Mouse (Mus musculus) testis, adult 2 months (tissue): ENCODE results near the gene Tbl1x. TPM values are rescaled to one million over a fixed set of nuclear protein-coding genes. Genes with fewer than 3 reads are reported as not detected.

Source experiments
- H3K27ac ChIP-seq: fragments of 200-500 bp; 2 replicates; pipeline ENCODE4 v1.5.1; 2012; ENCODE audit warnings: low read depth, low read length; ENCODE audit not compliant: control insufficient read depth, insufficient read depth
- H3K27me3 ChIP-seq: fragments of 200-500 bp; 2 replicates; pipeline ENCODE4 v1.6.1; 2012; ENCODE audit warnings: mild to moderate bottlenecking, low read length, moderate library complexity; ENCODE audit not compliant: control insufficient read depth, insufficient read depth
- H3K36me3 ChIP-seq: fragments of 200-500 bp; 2 replicates; pipeline ENCODE4 v1.6.1; 2012; ENCODE audit warnings: mild to moderate bottlenecking, low read length; ENCODE audit not compliant: control insufficient read depth, insufficient read depth
- H3K4me1 ChIP-seq: fragments of 200-500 bp; 2 replicates; pipeline ENCODE4 v1.6.1; 2012; ENCODE audit warnings: low read length; ENCODE audit not compliant: control insufficient read depth, insufficient read depth
- H3K4me3 ChIP-seq: fragments of 200-500 bp; 2 replicates; pipeline ENCODE4 v1.5.1; 2012; ENCODE audit warnings: low read depth, mild to moderate bottlenecking, low read length, moderate library complexity, mixed read lengths; ENCODE audit not compliant: control insufficient read depth
- CTCF ChIP-seq: fragments of 200-500 bp; IDR thresholded peaks from 2 replicates; pipeline ENCODE4 v1.5.1; 2012; ENCODE audit warnings: low read depth, mild to moderate bottlenecking, inconsistent platforms, low read length, moderate library complexity; ENCODE audit not compliant: control insufficient read depth, insufficient read depth, insufficient replicate concordance
- POLR2A ChIP-seq: fragments of 200-500 bp; IDR thresholded peaks from 2 replicates; pipeline ENCODE4 v1.6.1; 2012; ENCODE audit warnings: low read depth, mild to moderate bottlenecking, inconsistent platforms, low read length, moderate library complexity; ENCODE audit not compliant: control insufficient read depth
- polyA plus RNA-seq: library from polyadenylated mRNA; depleted of rRNA; stranded (reverse); fragments of >200 nt; gene quantifications from 2 replicates; pipeline ENCODE4 v1.2.3, GENCODE M21; 2012

The Tbl1x gene
- polyA plus RNA-seq, 1 experiment: 5.1 TPM

DNA sequence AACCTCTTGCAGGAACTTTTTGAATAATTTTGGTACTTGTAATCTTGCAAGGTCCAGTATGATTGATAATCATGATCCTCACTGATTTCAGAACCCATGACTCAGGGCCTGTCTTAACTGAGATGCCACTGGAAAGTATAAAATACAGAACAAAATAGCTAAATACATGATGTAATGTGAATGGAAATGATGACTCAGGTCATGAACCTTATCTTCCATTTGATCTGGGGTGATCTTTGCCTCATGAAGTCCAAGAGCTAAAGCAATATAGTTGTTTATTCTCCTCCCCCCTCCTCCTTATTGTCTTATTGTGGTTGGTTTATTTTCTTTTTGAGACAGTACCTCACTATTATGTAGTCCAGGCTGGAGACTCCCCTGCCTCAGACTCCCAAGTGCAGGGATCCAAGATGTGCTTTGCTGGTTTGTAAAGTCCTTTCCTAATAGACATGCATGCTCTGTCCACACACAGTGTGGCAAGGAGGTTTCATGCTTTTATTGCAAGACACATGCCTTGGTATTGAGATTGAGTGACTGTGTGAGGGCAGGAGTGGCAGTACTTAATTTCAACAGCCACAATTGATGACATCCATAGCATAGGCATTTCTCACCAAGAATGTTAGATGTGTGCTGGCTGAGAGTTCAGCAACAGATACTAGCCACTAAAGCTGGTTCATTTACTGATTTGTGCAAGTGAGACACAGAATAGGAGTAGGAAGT, 34.7 kb downstream of the Tbl1x start:
- no peak overlapping the region for H3K4me3 ChIP-seq
- TF ChIP-seq POLR2A: no peak
- no peak for TF ChIP-seq CTCF
- H3K4me1 ChIP-seq: peaks cover 2% of the 10 kb centered on the region; the same call in 1 of the 2 replicates
- H3K36me3 ChIP-seq: no peaks in the 10 kb centered on the region
- no peak overlapping the region for H3K27ac ChIP-seq
- no peaks in the 10 kb centered on the region for H3K27me3 ChIP-seq

GRCm38 (mm10) chrX:77546448-77546847, 35.6 kb downstream of the Tbl1x start:
- Histone ChIP-seq H3K27ac (no peak overlapping the region), H3K4me3 (no peak overlapping the region), H3K4me1 (peaks cover 2% of the 10 kb centered on the region; the same call in 1 of the 2 replicates), H3K36me3 (no peaks in the 10 kb centered on the region), H3K27me3 (no peaks in the 10 kb centered on the region)
- no peak for TF ChIP-seq CTCF
- no peak for TF ChIP-seq POLR2A

DNA sequence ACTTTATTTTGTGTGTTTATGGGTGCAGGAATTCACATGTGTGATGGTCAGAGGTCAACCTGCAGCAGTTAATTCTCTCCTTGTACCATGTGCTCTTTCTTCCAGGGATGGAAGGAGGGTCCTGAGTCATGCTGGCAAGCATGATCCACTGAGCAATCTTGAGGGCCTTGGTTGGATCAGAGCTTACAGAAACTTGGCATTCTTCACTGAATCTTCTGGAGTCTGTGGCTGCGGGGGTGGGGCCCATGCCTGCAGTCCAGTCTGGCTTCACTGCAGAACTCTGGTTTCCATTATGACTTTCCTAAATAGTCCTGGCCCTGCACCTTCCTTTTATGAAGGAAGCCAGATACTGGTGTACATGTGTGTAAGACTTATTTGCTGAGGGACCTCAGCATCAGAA, 38.1 kb downstream of the Tbl1x start:
- Histone ChIP-seq H3K27ac (no peak overlapping the region), H3K27me3 (no peaks in the 10 kb centered on the region), H3K4me3 (no peak overlapping the region), H3K4me1 (peaks cover 2% of the 10 kb centered on the region; the same call in 1 of the 2 replicates), H3K36me3 (no peaks in the 10 kb centered on the region)
- no peak for TF ChIP-seq POLR2A
- TF ChIP-seq CTCF: no peak

- Histone ChIP-seq H3K27ac (no peak overlapping the region), H3K36me3 (no peaks in the 10 kb centered on the region), H3K4me1 (peaks cover 2% of the 10 kb centered on the region; the same call in 1 of the 2 replicates), H3K27me3 (no peaks in the 10 kb centered on the region), H3K4me3 (no peak overlapping the region)
- TF ChIP-seq POLR2A (no peak), CTCF (no peak)
Observed at GRCm38 (mm10) chrX:77550388-77550787, 39.6 kb downstream of the Tbl1x start.

- H3K27ac ChIP-seq: no peak overlapping the region
- H3K4me1 ChIP-seq: peaks cover 2% of the 10 kb centered on the region; the same call in 1 of the 2 replicates
- no peak for TF ChIP-seq CTCF
- TF ChIP-seq POLR2A: no peak
- H3K36me3 ChIP-seq: no peaks in the 10 kb centered on the region
- H3K27me3 ChIP-seq: no peaks in the 10 kb centered on the region
- H3K4me3 ChIP-seq: no peak overlapping the region
Observed at GRCm38 (mm10) chrX:77551306-77551705, 40.5 kb downstream of the Tbl1x start.

DNA sequence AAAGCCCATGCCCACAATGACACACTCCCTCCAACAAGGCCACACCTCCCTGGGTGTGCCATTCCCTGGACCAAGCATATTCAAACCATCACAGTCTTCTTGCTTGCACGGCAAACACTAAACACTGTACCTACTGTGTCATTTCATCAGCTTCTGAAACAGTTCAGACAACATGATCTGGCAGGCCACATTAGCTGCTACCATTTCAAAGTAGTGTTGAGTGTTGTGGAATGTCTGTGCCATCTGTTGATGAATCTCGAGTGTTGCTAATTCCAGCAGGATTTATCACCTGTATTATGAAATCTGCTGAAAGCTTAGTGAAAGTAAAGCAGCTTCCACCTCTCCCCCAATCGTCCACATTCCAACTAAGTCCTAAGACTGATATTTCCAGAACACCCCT, 41.3 kb downstream of the Tbl1x start:
- no peak overlapping the region for H3K27ac ChIP-seq

GRCm38 (mm10) chrX:77555985-77556384, 45.2 kb downstream of the Tbl1x start:
- H3K36me3 ChIP-seq: no peaks in the 10 kb centered on the region
- H3K27me3 ChIP-seq: no peaks in the 10 kb centered on the region
- no peak overlapping the region for H3K27ac ChIP-seq
- no peak overlapping the region for H3K4me3 ChIP-seq
- TF ChIP-seq CTCF (no peak), POLR2A (no peak)
- H3K4me1 ChIP-seq: no peaks in the 10 kb centered on the region

More for the DNA sequence above, 41.3 kb downstream of the Tbl1x start:
- Histone ChIP-seq H3K4me1 (peaks cover 2% of the 10 kb centered on the region; the same call in 1 of the 2 replicates), H3K27me3 (no peaks in the 10 kb centered on the region), H3K36me3 (no peaks in the 10 kb centered on the region), H3K4me3 (no peak overlapping the region)
- TF ChIP-seq POLR2A: no peak
- TF ChIP-seq CTCF: no peak

DNA sequence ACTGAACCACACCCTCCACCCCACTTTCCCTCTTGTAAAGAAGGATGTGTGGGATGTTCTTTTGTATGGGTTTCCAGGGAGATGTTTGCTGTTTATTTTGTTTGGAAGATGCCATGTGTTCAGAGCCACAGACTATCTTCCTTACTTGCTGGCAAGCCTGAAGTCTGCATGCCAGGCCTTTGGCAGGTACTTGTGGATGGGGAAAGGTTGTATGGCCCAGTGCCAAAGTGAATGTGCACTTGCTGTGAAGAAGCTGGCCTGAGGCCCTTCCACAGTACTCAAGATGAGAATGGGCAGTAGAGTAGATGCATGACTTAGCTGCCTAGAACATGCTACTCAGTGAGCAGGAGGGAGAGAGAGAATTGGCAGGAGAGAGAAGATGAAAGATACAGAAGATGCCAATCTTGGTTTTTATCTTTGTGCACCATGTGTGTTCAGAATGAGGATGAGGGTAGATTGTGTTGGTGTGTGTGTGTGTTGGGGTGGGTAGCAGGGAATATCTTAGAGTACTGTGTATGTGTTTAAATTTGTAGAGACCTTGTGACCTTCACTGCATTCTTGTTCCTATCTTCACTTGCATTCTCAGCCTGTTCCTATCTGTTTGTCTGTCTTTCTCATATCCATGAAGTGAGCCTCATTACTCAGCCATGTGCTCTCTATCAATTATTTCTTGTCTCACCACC, 48.5 kb downstream of the Tbl1x start:
- Histone ChIP-seq H3K4me3 (no peak overlapping the region), H3K4me1 (no peaks in the 10 kb centered on the region), H3K36me3 (no peaks in the 10 kb centered on the region), H3K27me3 (no peaks in the 10 kb centered on the region), H3K27ac (no peak overlapping the region)
- TF ChIP-seq CTCF (no peak), POLR2A (no peak)
